Mouse (Mus musculus) lung, postnatal 0 days (tissue): ENCODE measurements at regions not wholly inside any gene's neighbourhood (a gene's known extent, or its start where the extent isn't known, plus 50 kb on each side); places are given as distances from the start of the nearest gene placed in this dataset.

Source experiments
- CTCF ChIP-seq: IDR thresholded peaks from 2 replicates; pipeline ENCODE4 v1.5.1; 2016; ENCODE audit warnings: antibody characterized with exemption, mild to moderate bottlenecking
- EP300 ChIP-seq: IDR thresholded peaks from 2 replicates; pipeline ENCODE4 v1.6.1; 2016; ENCODE audit warnings: antibody characterized with exemption, mild to moderate bottlenecking, control low read depth

DNA sequence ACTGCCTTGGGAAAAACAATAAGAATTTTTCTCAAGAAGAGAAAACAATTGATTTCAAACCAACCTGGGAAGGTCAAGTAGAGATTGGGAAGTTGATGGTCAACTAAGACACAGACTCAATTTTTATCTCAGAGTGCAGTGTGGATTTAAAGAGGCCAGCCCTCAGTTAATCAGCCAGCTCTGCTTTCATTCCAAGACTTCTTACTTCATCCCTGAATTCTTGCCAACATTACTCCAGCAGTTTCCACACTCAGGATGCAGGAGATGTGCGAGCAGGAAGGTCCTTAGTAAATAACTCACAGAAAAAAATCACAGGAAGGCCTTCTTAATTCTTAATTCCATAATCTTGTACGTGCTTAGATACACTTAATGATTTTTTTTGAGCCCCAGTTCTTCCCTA is 144.1 kb upstream of the Nrp1 start:
- TF ChIP-seq CTCF = no peak
- peak; percentile 48; the same call in 1 of the 2 replicates for TF ChIP-seq EP300
